Mouse (Mus musculus): Measurements from ENCODE around the gene Cnnm2. TPM values are rescaled to one million over a fixed set of nuclear protein-coding genes. Genes with fewer than 3 reads are reported as not detected.
A peak's percentile ranks its signal among the peaks of the same experiment; 100 is the strongest.

The Cnnm2 gene
- polyA plus RNA-seq, 1 experiment = 28.9 TPM

GRCm38 (mm10) chr19:46915406-46916080, 154.1 kb downstream of the Cnnm2 start:
- H3K4me3 ChIP-seq (ENCODE audit: insufficient read depth, low read length) = no peak overlapping the region
- TF ChIP-seq CTCF (IDR thresholded peaks at IDR 0.05; ENCODE audit: extremely low read depth, insufficient read depth, low read length) (no peak), POLR2A (IDR thresholded peaks at IDR 0.05; ENCODE audit: extremely low read depth, insufficient read depth, low read length) (no peak)
- peaks cover 2% of the 10 kb centered on the region for H3K4me1 ChIP-seq (ENCODE audit: control insufficient read depth, insufficient read depth, low read length)
- H3K27ac ChIP-seq (ENCODE audit: insufficient read depth, low read length) = 0 out of 2 replicates have a peak overlapping the region, but pooled peaks have one; percentile 3

DNA sequence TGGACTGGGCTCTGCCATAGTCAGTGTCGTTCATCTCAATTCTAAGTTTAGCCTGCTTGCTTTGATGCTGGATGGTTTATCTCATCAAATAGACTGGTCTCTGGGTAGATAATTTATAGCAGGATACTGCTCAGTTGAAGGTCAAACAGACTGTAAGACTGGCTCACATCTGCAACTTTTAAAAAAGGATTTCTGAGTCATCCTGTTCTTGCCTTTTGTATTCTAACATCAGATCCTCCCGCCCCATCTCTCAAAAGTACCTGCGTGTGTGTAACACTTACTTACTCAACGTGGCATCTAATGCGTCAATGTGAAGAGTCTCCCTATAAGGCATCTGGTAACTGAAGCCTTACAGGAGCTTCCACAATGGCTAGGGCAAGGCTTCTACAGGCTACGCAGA, 159.2 kb downstream of the Cnnm2 start:
- no peak overlapping the region for H3K27ac ChIP-seq (ENCODE audit: insufficient read depth, low read length)
- no peak overlapping the region for H3K4me3 ChIP-seq (ENCODE audit: insufficient read depth, low read length)

GRCm38 (mm10) chr19:46926357-46926756, 165.0 kb downstream of the Cnnm2 start:
- Histone ChIP-seq H3K27ac (ENCODE audit: insufficient read depth, low read length) (no peak overlapping the region), H3K4me3 (ENCODE audit: insufficient read depth, low read length) (no peak overlapping the region), H3K4me1 (ENCODE audit: control insufficient read depth, insufficient read depth, low read length) (peaks cover 8% of the 10 kb centered on the region; the same call in 1 of the 2 replicates)
- TF ChIP-seq CTCF (IDR thresholded peaks at IDR 0.05; ENCODE audit: extremely low read depth, insufficient read depth, low read length) (no peak), POLR2A (IDR thresholded peaks at IDR 0.05; ENCODE audit: extremely low read depth, insufficient read depth, low read length) (no peak)

More for the DNA sequence above, 159.2 kb downstream of the Cnnm2 start:
- TF ChIP-seq CTCF (IDR thresholded peaks at IDR 0.05; ENCODE audit: extremely low read depth, insufficient read depth, low read length) = no peak
- TF ChIP-seq POLR2A (IDR thresholded peaks at IDR 0.05; ENCODE audit: extremely low read depth, insufficient read depth, low read length) = no peak
- no peaks in the 10 kb centered on the region; the same call in 1 of the 2 replicates for H3K4me1 ChIP-seq (ENCODE audit: control insufficient read depth, insufficient read depth, low read length)

GRCm38 (mm10) chr19:46926951-46927350, 165.6 kb downstream of the Cnnm2 start:
- H3K4me3 ChIP-seq (ENCODE audit: insufficient read depth, low read length) = no peak overlapping the region
- TF ChIP-seq POLR2A (IDR thresholded peaks at IDR 0.05; ENCODE audit: extremely low read depth, insufficient read depth, low read length) (no peak), CTCF (IDR thresholded peaks at IDR 0.05; ENCODE audit: extremely low read depth, insufficient read depth, low read length) (no peak)
- 0 out of 2 replicates have a peak overlapping the region, but pooled peaks have one; percentile 3 for H3K27ac ChIP-seq (ENCODE audit: insufficient read depth, low read length)
- H3K4me1 ChIP-seq (ENCODE audit: control insufficient read depth, insufficient read depth, low read length) = peaks cover 8% of the 10 kb centered on the region; the same call in 1 of the 2 replicates

GRCm38 (mm10) chr19:46928136-46928535, 166.7 kb downstream of the Cnnm2 start:
- Histone ChIP-seq H3K27ac (ENCODE audit: insufficient read depth, low read length) (no peak overlapping the region), H3K4me1 (ENCODE audit: control insufficient read depth, insufficient read depth, low read length) (peaks cover 10% of the 10 kb centered on the region; the same call in 1 of the 2 replicates), H3K4me3 (ENCODE audit: insufficient read depth, low read length) (no peak overlapping the region)
- TF ChIP-seq CTCF (IDR thresholded peaks at IDR 0.05; ENCODE audit: extremely low read depth, insufficient read depth, low read length) = no peak
- no peak for TF ChIP-seq POLR2A (IDR thresholded peaks at IDR 0.05; ENCODE audit: extremely low read depth, insufficient read depth, low read length)

DNA sequence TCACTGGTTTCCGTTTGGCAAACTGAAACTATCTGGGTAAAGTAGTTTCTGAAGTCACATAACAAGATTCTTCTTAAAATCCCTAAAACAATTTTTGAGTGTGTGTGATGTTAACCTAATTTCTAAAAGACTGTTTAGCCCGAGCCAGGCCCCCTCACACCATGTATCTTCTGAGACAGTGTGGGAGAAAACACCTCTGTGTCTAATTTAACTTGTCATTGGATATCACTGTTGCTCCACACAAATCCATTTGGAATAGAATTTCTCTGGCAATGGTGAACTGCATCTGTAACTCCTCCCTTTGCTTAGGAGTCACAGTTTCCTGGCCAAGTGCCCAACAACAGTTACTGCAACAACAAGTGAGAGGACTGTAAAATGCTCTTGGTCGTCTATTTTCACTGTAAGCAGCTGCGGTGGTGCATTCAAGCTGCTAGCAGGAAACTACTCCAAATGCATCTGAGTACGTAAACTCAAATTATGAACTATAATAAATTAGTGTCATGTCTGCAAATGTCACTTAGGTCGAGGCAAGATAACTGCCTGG, 167.7 kb downstream of the Cnnm2 start:
- TF ChIP-seq POLR2A (IDR thresholded peaks at IDR 0.05; ENCODE audit: extremely low read depth, insufficient read depth, low read length) = no peak
- TF ChIP-seq CTCF (IDR thresholded peaks at IDR 0.05; ENCODE audit: extremely low read depth, insufficient read depth, low read length) = no peak

More for the DNA sequence above, 167.7 kb downstream of the Cnnm2 start:
- Histone ChIP-seq H3K4me1 (ENCODE audit: control insufficient read depth, insufficient read depth, low read length) (peaks cover 11% of the 10 kb centered on the region; the same call in 1 of the 2 replicates), H3K27ac (ENCODE audit: insufficient read depth, low read length) (0 out of 2 replicates have a peak overlapping the region, but pooled peaks have one; percentile 3), H3K4me3 (ENCODE audit: insufficient read depth, low read length) (no peak overlapping the region)

Other genes with a start within 250 kb of the Cnnm2 start
- gene Arl3, start 188.4 kb upstream of the Cnnm2 start, polyA plus RNA-seq (2012; rRNA removed) = 213 and 216 TPM in 2 replicates
- gene Sfxn2, start 188.2 kb upstream of the Cnnm2 start, polyA plus RNA-seq (2012; rRNA removed) = 5.1 and 5.5 TPM in 2 replicates
- 24.3 and 26.6 TPM in 2 replicates for gene Wbp1l, start 162.5 kb upstream of the Cnnm2 start, polyA plus RNA-seq (2012; rRNA removed)
- gene Cyp17a1, start 88.4 kb upstream of the Cnnm2 start, polyA plus RNA-seq (2012; rRNA removed) = 0.04 TPM in 1 of 2 replicates, not detected in the other
- 19.2 and 21.2 TPM in 2 replicates for gene Borcs7, start 71.7 kb upstream of the Cnnm2 start, polyA plus RNA-seq (2012; rRNA removed)
- 15.5 and 15.8 TPM in 2 replicates for gene As3mt, start 54.1 kb upstream of the Cnnm2 start, polyA plus RNA-seq (2012; rRNA removed)

All from cortical plate, adult 2 months (tissue).